Mouse (Mus musculus): ENCODE data around the gene Syngr2.
"Not testable (repeated sequence)": the region's sequence is repeated elsewhere in the genome, so short reads cannot be mapped to it uniquely, and the experiment has no call there.

Syngr2 gene

DNA sequence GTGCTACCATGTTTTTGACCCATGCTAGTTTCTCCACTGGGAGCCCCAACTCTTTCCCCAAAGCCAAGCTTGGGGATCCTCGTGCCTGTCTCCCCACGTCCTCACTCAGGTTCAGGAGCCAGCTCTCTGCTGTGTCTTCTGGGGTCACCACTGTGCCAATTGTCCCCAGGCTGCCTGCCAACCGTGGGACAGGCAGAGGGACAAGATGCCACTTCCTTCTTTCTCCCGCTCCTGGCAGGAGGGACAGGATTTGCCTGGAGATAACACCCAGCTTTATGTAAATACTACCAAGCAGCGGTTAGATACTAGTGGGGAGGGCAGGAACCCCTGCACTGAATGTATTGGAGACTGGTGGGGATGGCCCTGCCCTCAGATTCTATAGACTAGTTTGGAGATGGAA lies 4.4 kb downstream of the Syngr2 start:
- DNase-seq (ENCODE audit: low spot score), result no peak

GRCm38 (mm10) chr11:117814704-117815366 lies 5.4 kb downstream of the Syngr2 start:
- no peak for DNase-seq (ENCODE audit: low spot score)

GRCm38 (mm10) chr11:117815850-117816249 lies 6.4 kb downstream of the Syngr2 start:
- not testable (repeated sequence) for DNase-seq (ENCODE audit: low spot score)

DNA sequence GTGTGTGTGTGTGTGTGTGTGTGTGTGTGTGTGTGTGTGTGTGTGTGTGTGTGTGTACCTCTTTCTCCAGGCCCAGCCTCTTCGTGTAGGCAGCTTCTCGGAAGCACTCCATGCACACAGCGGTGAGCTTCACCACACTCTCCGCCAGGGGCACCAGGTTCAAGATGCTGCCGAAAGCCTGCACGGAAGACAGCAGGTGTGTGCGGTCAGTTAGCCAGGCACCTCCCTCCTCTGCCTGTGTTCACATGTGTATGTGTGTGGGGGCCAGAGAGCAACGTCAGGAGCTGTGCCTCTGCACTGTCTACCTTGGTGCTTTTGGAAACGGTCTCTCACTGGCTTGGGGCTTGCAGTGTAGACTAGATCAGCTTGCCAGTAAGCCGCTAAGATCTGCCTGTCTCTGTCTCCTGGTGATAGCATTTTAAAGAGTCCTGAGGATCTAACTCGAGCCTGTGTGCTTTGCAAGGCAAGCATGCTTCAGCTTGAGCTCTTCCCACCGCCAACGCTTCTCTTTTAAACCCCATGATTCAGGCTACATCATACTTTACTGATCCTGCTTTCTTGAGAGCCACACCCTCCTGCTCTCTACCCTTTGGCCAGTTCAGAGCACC lies 7.0 kb downstream of the Syngr2 start:
- no peak for DNase-seq (ENCODE audit: low spot score)

DNA sequence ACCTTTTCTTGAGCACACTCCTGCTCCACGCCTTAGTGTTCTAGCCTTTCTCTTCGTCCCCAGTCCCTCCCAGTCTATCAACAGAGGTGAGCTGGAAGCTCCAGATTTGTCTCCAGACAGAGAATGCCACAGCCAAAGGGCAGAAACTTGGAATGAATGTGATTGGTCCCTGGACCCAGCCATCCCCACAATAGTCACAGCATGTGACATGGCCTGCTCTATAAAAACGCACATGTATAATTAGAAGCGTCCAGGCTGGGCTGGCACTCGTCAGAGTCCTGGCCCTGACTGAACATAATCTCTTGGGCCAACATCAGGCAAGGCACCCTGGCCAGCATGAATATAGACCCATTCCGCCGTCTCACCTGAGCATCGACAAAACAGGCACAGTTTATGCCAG lies 9.6 kb downstream of the Syngr2 start:
- DNase-seq (ENCODE audit: low spot score), result no peak

DNA sequence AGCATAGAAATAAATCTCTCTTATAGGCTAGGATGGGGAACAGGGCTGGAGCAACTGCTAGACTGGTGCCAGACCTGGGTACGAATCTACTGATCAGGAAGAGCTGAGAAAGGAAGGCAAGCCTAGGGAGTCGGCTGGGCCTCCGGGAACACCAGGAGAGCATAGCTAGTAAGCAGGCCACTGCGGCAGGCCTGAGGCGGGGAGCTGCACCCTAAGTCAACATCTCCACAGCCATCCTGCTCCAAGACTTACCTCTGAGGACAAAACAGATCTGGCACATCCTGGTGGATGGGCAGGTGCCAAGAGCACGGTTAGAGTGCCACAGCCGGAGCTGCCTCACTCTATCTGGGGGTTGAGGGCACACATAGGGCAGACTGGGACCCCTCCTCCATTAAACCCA lies 10.7 kb downstream of the Syngr2 start:
- no peak for DNase-seq (ENCODE audit: low spot score)

GRCm38 (mm10) chr11:117821868-117822267 lies 12.4 kb downstream of the Syngr2 start:
- no peak for DNase-seq (ENCODE audit: low spot score)

GRCm38 (mm10) chr11:117822728-117823241 lies 13.3 kb downstream of the Syngr2 start:
- DNase-seq (ENCODE audit: low spot score), result no peak

GRCm38 (mm10) chr11:117823411-117823810 lies 13.9 kb downstream of the Syngr2 start:
- no peak for DNase-seq (ENCODE audit: low spot score)

- no peak for DNase-seq (ENCODE audit: low spot score)
These were observed 14.8 kb downstream of the Syngr2 start for GRCm38 (mm10) chr11:117824060-117824969.

DNA sequence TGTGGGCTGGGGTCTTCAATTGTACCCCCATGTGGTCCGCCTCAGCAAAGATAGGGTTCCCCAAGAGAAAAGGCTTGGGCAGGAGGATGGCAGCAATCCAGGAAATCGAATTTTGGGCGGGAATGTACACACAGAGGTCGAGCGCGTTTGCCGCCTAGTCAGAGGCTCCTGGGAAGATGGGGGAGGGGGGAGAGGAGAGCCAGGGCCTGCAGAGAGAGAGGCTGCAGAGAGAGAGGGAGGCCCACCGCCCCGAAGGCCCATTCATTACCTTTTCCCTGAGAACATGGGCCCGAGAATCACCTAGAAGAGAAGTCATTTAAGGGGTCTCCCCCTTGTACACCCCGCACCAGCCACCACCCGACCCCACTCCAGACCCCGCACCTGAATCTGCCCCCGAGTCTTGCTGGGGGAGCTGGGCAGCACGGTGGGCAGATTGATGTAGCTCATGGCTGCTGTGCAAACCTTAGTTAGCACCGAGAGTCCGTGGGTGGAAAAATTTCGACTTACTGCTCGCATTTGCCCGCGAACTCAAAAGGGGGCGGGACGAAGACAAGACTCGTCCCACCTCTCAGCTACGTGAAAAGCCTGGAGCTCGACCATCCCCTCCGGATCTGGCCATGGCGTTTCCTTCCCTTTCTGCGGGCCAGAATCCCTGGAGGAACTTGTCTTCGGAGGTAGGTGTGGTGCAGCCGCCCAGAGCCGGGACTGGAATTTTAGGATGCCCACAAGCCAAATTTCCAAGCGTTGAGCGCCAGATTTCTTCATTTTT lies 16.0 kb downstream of the Syngr2 start, which contains the start of the genes Afmid and Tk1:
Gene Afmid (plus strand): TSS at position 592 of the 769 bp plus-strand sequence.
Gene Tk1 (minus strand): TSS at position 760 of the 769 bp plus-strand sequence.
- no peak for DNase-seq (ENCODE audit: low spot score)

DNA sequence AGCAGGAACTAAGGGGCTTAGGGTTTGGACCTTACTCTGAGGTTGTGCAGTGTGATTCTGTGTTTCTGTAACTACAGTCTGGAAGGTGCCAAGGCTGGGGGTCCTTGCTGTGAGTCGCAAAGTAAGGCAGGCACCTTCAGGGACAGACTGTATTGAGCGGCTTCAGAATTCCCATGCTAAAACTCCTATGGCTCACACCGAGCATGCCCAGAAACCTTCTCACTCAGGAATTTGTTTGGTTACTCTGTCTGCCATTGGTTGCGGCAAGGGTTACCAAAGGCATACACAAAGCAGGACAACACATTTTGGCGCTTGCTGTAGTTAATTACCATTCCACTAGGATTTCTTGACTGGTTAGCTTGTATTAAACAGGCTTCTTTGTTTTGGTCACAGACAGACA lies 16.7 kb downstream of the Syngr2 start:
- no peak for DNase-seq (ENCODE audit: low spot score)

DNA sequence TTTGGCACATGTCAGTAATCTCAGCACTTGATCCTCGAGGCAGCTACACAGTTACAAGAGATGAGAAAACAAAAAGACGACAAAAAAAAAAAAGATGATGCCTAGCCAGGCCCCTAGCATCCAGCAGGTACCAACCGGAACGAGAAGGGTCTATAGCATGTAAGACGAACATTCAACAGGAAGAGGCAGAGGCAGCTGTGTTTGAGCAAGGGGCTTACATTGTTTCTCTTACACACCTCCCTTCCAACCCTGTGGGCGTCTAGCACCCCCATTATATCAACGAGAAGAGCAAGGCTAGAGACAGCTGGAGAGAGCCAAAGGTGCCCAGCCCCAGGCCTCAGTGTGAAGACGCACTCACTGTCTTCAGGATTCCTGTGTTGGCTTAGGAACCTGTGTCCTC lies 17.4 kb downstream of the Syngr2 start:
- DNase-seq (ENCODE audit: low spot score), result no peak

DNA sequence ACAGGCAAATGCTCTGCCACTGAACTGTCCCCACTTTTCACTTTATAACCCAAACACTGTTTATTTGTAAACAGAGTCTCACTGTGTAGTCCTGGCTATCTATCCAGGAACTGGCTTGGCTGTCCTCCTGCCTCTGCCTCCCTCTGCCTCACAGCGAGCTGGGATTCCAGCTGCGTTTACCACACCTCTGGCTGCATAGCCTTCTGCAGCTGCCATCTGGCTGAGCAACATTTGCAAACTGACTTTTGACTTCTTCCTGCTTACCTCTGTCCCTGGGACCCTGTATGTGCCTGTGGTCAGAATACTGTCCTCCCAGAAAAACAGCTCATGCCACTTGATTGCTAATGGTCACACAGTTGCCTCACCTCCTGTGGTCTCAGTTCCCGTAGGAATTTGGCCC lies 17.9 kb downstream of the Syngr2 start:
- DNase-seq (ENCODE audit: low spot score), result no peak

DNA sequence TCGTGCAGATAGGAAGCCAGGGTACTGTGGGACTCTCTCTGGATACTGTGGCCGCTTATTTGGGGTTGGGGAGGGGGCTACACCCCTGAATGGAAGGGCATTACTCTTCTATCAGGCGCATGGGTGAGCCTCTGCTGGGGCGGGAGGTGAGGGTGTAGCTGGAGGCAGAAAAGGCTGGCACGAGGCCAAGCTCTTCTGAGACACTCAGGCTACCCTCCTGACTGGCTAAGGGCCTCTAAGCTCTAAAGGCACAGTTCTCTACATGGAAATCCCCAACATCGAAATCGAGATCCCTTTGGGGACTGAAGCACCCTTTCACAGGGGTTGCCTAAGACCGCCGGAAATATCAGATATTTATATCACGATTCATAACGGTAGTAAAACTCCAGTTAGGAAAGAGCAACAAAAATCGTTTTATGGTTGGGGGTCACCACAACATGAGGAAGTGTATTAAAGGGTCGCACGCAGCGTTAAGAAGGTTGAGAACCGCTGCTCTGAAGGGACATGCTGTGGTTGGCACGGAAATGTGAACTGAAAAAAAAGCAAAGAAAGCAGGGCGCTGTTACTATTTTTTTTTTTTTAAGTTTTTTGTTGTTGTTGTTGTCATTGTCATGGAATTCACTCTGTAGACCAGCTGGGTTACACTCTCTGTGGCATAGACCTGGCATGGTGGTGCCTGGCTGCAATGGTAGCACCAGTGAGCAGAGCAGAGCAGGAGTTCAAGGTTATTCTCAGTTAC lies 18.9 kb downstream of the Syngr2 start:
- DNase-seq (ENCODE audit: low spot score), result no peak

DNA sequence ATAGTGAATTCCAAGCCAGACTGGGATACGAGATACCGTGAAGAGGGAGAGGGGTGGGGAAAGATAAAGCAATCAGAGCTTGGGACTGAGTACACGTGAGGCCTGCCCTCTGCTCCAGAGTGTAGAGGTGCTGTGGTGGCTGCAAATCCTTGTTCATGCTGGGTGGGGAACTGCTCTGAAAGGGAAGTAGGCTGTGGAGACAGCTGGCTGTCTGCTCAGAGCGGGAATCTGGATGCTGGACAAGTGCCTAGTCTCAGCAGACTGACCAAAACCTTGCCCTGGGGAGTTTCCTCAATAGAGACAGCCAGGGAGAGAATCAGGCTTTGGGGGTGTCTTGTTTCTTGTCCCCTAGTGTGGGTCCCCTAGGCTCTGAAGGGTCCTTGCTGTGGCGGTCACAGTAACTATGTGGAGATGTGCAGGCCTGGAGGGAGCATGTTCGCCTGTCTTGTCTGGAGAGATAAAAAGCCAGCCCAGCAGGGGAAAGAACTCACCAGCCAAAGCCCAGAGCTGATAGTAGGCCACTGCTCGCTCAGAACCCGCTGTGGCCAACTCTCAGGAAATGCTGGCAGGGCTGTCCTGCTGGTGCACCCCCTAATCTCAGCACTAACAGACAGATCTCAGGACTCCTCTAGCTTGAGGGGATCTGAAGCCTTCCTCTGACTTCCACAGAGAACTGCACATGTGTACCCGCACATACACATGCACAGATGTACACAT lies 19.6 kb downstream of the Syngr2 start:
- DNase-seq (ENCODE audit: low spot score), result no peak

- DNase-seq (ENCODE audit: low spot score), result no peak
These were observed 20.3 kb downstream of the Syngr2 start for GRCm38 (mm10) chr11:117829671-117830215.

DNA sequence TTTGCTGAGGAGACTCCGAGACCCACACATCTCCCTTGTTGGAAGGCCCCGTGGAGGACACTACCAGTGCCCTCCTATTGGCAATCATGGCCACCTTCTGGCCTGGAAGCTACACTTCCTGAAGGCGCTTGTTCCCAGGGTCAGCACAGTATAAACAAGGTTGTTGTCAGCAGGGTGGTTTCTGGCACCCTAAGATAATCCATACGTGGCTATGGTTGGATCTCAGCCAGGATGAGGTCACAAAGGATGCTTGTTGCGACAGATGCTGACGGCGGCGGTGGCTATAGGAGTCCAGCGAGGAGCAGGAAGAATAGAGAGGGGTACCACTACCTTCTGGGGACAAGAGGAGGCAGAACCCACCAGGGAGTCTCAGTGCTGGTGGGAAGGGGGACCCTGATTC lies 20.9 kb downstream of the Syngr2 start:
- no peak for DNase-seq (ENCODE audit: low spot score)

DNA sequence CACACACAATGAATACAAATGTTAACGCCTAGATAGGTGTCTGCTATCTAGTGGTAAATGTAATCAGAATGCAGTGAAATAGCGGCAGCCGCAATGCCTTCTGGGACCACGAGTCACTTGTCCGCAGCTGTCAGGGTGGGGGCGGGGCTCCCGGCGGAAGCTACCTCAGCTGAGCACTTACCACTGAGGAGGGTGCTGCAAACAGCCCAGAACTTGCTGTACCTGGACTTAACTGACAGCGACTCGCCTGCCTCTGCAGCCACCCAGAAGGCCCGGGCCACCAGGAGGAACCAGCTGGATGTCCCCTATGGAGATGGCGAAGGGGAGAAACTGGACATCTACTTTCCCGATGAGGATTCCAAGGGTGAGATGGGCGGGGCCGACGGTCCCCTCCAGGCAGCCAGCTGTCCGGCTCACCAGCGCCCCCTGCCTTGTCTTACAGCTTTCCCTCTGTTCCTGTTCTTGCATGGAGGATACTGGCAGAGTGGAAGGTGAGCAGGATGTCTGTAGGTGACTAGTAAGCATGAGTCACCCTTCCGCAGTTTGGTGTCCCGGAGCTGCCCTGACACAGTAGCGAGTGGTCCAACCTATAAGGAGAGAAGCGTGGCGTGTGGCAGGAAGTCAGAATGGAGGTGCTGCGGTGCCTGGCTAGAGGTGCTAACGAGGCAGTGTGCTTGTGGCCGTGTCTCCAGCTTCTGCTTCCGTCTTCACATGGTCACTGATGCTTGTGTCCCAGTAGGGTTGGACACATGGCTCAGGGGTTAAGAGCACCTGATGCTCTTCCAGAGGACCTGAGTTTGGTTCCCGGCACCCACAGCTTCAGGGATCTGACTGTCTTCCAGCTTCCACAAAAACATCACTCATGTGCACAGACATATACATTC lies 22.9 kb downstream of the Syngr2 start:
- DNase-seq (ENCODE audit: low spot score), result peak; percentile 41
